Mouse (Mus musculus) MEL (cell line): ENCODE measurements at regions not wholly inside any gene's neighbourhood (a gene's known extent, or its start where the extent isn't known, plus 50 kb on each side); places are given as distances from the start of the nearest gene placed in this dataset.

Source experiments
- CTCF ChIP-seq, 3 experiments: IDR thresholded peaks in 2 of 3; conservative IDR thresholded peaks in 1 of 3; 2 replicates each; pipeline ENCODE4 v1.5.1; 2011 to 2012; ENCODE audit warnings: low read length in 3 of 3, low read depth in 2 of 3, mild to moderate bottlenecking in 2 of 3, improper control_type of control experiment in 1 of 3, inconsistent platforms in 1 of 3, mixed read lengths in 1 of 3, moderate library complexity in 1 of 3; ENCODE audit not compliant: control insufficient read depth in 1 of 3, insufficient read depth in 1 of 3, poor library complexity in 1 of 3, severe bottlenecking in 1 of 3
- E2F4 ChIP-seq: IDR thresholded peaks from 2 replicates; pipeline ENCODE4 v1.6.1; 2011; ENCODE audit warnings: low read depth, low read length, improper control_type of control experiment, borderline replicate concordance
- POLR2A ChIP-seq, 2 experiments: IDR thresholded peaks; 2 replicates each; pipeline ENCODE4 v1.6.1; 2011 to 2012; ENCODE audit warnings: low read length in 2 of 2, mild to moderate bottlenecking in 2 of 2, control low read depth in 1 of 2, improper control_type of control experiment in 1 of 2, low read depth in 1 of 2, moderate library complexity in 1 of 2; ENCODE audit not compliant: control insufficient read depth in 1 of 2, insufficient read depth in 1 of 2, poor library complexity in 1 of 2
- SIN3A ChIP-seq: IDR thresholded peaks from 2 replicates; pipeline ENCODE4 v1.6.1; 2012; ENCODE audit warnings: low read length, improper control_type of control experiment, inconsistent platforms
- USF1 ChIP-seq: IDR thresholded peaks from 2 replicates; pipeline ENCODE4 v1.6.1; 2014; ENCODE audit warnings: low read depth, mild to moderate bottlenecking, inconsistent platforms, low read length, improper control_type of control experiment, moderate library complexity
- USF2 ChIP-seq, 2 experiments: IDR thresholded peaks; 2 replicates each; pipeline ENCODE4 v1.6.1; 2011 to 2012; ENCODE audit warnings: improper control_type of control experiment in 2 of 2, low read length in 2 of 2, borderline replicate concordance in 1 of 2, inconsistent platforms in 1 of 2, low read depth in 1 of 2, mild to moderate bottlenecking in 1 of 2; ENCODE audit not compliant: insufficient read depth in 1 of 2
- ZMIZ1 ChIP-seq: IDR thresholded peaks from 2 replicates; pipeline ENCODE4 v1.6.1; 2012; ENCODE audit warnings: low read depth, mild to moderate bottlenecking, inconsistent platforms, low read length, improper control_type of control experiment, moderate library complexity

GRCm38 (mm10) chr17:88333816-88334215 is 106.7 kb upstream of the Foxn2 start:
- TF ChIP-seq USF2 (IDR thresholded peaks at IDR 0.05; ENCODE audit: borderline replicate concordance in 1 of 2, insufficient read depth in 1 of 2, low read depth in 1 of 2, low read length in 2 of 2) (no peak), E2F4 (no peak), USF1 (no peak), CTCF (IDR thresholded peaks at IDR 0.05 in 2 of 3, conservative IDR thresholded peaks at IDR 0.05 in 1 of 3; ENCODE audit: control insufficient read depth in 1 of 3, insufficient read depth in 1 of 3, low read depth in 2 of 3, low read length in 3 of 3, poor library complexity in 1 of 3, severe bottlenecking in 1 of 3) (no peak), SIN3A (no peak), ZMIZ1 (no peak), POLR2A (IDR thresholded peaks at IDR 0.05; ENCODE audit: control insufficient read depth in 1 of 2, insufficient read depth in 1 of 2, low read depth in 1 of 2, low read length in 2 of 2, poor library complexity in 1 of 2) (no peak)
